Mouse (Mus musculus) E14TG2a.4 (cell line): ENCODE measurements around the gene Apopt1.

ENCODE experiments used
- CTCF ChIP-seq: conservative IDR thresholded peaks from 2 replicates; pipeline ENCODE4 v1.5.1; 2014; ENCODE audit warnings: low read length
- NANOG ChIP-seq: IDR thresholded peaks from 2 replicates; pipeline ENCODE4 v1.6.1; 2014; ENCODE audit warnings: borderline replicate concordance, low read length, mixed read lengths

DNA sequence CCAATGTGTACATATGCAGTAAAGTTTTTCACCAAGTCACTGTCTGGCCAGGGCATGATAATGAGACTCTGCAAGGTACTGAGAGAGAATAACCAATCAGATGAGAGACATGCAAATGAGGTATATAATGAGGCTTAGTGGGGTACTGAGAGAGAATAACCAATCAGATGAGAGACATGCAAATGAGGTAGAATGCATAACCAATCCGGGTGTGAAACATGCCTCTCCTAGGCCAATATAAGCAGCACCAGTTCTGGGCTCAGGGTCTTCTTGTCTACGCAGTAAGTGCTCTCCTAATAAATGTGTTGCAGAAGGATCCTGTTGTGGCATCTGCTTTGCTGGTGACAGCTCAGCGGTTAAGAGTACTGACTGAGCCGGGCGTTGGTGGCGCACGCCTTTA lies 3.4 kb downstream of the Apopt1 start:
- TF ChIP-seq CTCF (no peak), NANOG (no peak)
